Mouse (Mus musculus) forebrain, embryonic 11.5 days (tissue): ENCODE measurements at regions not wholly inside any gene's neighbourhood (a gene's known extent, or its start where the extent isn't known, plus 50 kb on each side); places are given as distances from the start of the nearest gene placed in this dataset.

Source experiments
- ATAC-seq: fragments of 200-750 bp; cut with Nextera tagmentation; replicated peaks from 2 replicates; pipeline ENCODE4 v1.8.0; 2017; ENCODE audit warnings: moderate TSS enrichment; ENCODE audit not compliant: low FRiP score
- DNase-seq: peaks from one replicate; pipeline ENCODE4 v3.0.0-alpha.2; 2017; ENCODE audit warnings: low spot score
- H3K27ac ChIP-seq: fragments of 300-500 bp; sonication (generic); 2 replicates; pipeline ENCODE4 v1.5.1; 2014; ENCODE audit warnings: low read depth, low read length
- H3K27me3 ChIP-seq: fragments of 300-500 bp; sonication (generic); 2 replicates; pipeline ENCODE4 v1.6.1; 2014; ENCODE audit warnings: mild to moderate bottlenecking, low read length, mixed read lengths; ENCODE audit not compliant: control insufficient read depth, insufficient read depth
- H3K36me3 ChIP-seq: fragments of 300-500 bp; sonication (generic); 2 replicates; pipeline ENCODE4 v1.6.1; 2014; ENCODE audit warnings: mild to moderate bottlenecking, low read length, moderate library complexity, mixed read lengths; ENCODE audit not compliant: control insufficient read depth, insufficient read depth
- H3K4me1 ChIP-seq: fragments of 300-500 bp; sonication (generic); replicated peaks from 2 replicates; pipeline ENCODE4 v1.6.1; 2014; ENCODE audit warnings: low read length, mixed read lengths; ENCODE audit not compliant: control insufficient read depth, insufficient read depth
- H3K4me2 ChIP-seq: fragments of 300-500 bp; sonication (generic); 2 replicates; pipeline ENCODE4 v1.6.1; 2014; ENCODE audit warnings: low read depth, mild to moderate bottlenecking, low read length, moderate library complexity, mixed read lengths; ENCODE audit not compliant: severe bottlenecking
- H3K4me3 ChIP-seq: fragments of 300-500 bp; sonication (generic); 2 replicates; pipeline ENCODE4 v1.5.1; 2014; ENCODE audit warnings: low read depth, low read length
- H3K9ac ChIP-seq: fragments of 300-500 bp; sonication (generic); 2 replicates; pipeline ENCODE4 v1.6.1; 2014; ENCODE audit warnings: low read length
- H3K9me3 ChIP-seq: fragments of 300-500 bp; sonication (generic); 2 replicates; pipeline ENCODE4 v1.6.1; 2016; ENCODE audit warnings: low read length, mixed read lengths; ENCODE audit not compliant: control insufficient read depth
- WGBS: fragments of 180-500 bp; shearing (Covaris S2); extraction: QIAGEN DNeasy Blood & Tissue Kit; methylation state at CpG from one replicate; pipeline ENCODE4 v1.1.7; 2014; 5-methylcytosine and 5-hydroxymethylcytosine counted together

GRCm38 (mm10) chr14:105630444-105630843 is 266.2 kb downstream of the Spry2 start:
- Histone ChIP-seq H3K27ac (no peak overlapping the region), H3K4me3 (no peak overlapping the region), H3K4me2 (no peak overlapping the region), H3K27me3 (no peaks in the 10 kb centered on the region), H3K4me1 (peaks cover 2% of the 10 kb centered on the region; the same call in 1 of the 2 replicates), H3K9me3 (no peaks in the 10 kb centered on the region), H3K9ac (no peak overlapping the region), H3K36me3 (no peaks in the 10 kb centered on the region)
- no peak; the same call in 1 of the 2 replicates for ATAC-seq
- 80% methylated on average over 5 of the region's 5 CpGs for WGBS
- DNase-seq = no peak

GRCm38 (mm10) chr14:105628673-105629072 is 267.9 kb downstream of the Spry2 start:
- Histone ChIP-seq H3K4me2 (no peak overlapping the region), H3K27ac (no peak overlapping the region), H3K9me3 (no peaks in the 10 kb centered on the region), H3K4me3 (no peak overlapping the region), H3K9ac (no peak overlapping the region), H3K27me3 (no peaks in the 10 kb centered on the region), H3K4me1 (peaks cover 2% of the 10 kb centered on the region; the same call in 1 of the 2 replicates), H3K36me3 (no peaks in the 10 kb centered on the region)
- no peak for DNase-seq
- 67% methylated on average over 3 of the region's 3 CpGs for WGBS
- ATAC-seq = no peak

DNA sequence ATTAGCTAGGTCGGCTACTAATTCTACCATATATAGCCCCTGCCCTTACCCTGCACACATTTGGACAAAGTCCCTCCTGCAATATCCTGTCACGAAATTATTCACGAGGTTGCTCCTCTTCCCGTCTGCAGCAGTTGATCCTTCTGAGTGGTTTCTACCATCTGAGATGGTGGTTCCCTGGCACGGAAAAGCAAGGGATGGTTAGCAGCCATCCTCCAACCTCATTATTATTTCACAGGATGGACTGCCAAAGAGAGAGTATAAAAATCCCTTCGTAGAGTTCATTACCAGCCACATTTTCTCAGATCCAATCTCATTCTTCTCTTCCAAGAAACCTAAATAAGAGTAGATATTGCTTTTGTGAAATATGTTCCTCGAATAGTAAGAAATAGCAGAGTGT is 272.2 kb downstream of the Spry2 start:
- no peak overlapping the region for H3K4me3 ChIP-seq
- 88% methylated on average over 7 of the region's 7 CpGs for WGBS
- H3K9ac ChIP-seq = no peak overlapping the region
- no peaks in the 10 kb centered on the region for H3K9me3 ChIP-seq
- no peaks in the 10 kb centered on the region for H3K4me1 ChIP-seq
- H3K4me2 ChIP-seq = no peak overlapping the region
- no peak overlapping the region for H3K27ac ChIP-seq
- ATAC-seq (no peak), DNase-seq (no peak)
- no peaks in the 10 kb centered on the region for H3K36me3 ChIP-seq
- no peaks in the 10 kb centered on the region for H3K27me3 ChIP-seq

DNA sequence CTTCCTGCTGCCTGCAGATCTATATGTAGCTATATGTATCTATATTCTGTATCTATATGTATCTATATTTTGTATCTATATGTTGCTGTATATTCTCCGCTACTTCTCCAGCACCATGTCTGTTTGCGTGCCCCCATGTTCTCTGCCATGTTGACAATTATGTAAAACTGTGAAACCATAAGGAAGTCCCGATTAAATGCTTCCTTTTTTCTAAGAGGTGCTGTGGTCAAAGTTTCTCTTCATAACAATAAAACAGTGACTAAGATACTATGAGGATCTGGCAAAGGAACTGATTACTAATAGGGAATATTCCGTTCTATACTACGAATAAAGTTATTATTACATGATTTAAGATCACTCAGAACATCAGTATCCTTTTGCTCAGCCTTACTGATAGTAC is 274.5 kb downstream of the Spry2 start:
- DNase-seq = no peak
- 96% methylated on average over 5 of the region's 5 CpGs for WGBS
- H3K4me1 ChIP-seq = no peaks in the 10 kb centered on the region
- H3K36me3 ChIP-seq = no peaks in the 10 kb centered on the region
- no peak overlapping the region for H3K9ac ChIP-seq
- H3K27me3 ChIP-seq = no peaks in the 10 kb centered on the region
- no peak overlapping the region for H3K4me3 ChIP-seq
- no peak overlapping the region for H3K27ac ChIP-seq
- H3K9me3 ChIP-seq = no peaks in the 10 kb centered on the region
- ATAC-seq = no peak
- no peak overlapping the region for H3K4me2 ChIP-seq

DNA sequence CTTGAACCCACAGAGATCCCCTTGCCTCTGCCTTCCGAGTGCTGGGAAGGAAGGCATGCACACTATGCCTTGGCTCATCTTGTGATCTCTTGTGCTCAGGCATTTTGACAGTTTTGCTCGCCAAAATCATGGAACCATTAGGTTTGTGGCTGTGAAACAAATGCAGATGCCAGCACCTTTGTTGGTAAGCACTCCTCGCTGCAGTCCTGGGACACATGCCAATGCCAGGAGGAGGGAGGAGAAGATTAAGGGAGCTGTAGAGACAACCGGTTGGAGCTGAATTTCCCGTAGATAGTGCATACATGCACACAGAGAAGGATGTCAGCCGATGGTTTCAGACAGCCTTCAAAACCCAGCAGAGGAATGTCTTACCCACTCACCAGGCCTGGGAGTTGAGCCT is 275.5 kb downstream of the Spry2 start:
- H3K27ac ChIP-seq = no peak overlapping the region
- H3K27me3 ChIP-seq = no peaks in the 10 kb centered on the region
- H3K4me1 ChIP-seq = no peaks in the 10 kb centered on the region
- ATAC-seq = no peak
- no peaks in the 10 kb centered on the region for H3K36me3 ChIP-seq
- no peak overlapping the region for H3K4me2 ChIP-seq
- WGBS = 85% methylated on average over 6 of the region's 6 CpGs
- DNase-seq = no peak
- no peak overlapping the region for H3K9ac ChIP-seq
- H3K9me3 ChIP-seq = no peaks in the 10 kb centered on the region
- H3K4me3 ChIP-seq = no peak overlapping the region

GRCm38 (mm10) chr14:105619449-105619848 is 277.2 kb downstream of the Spry2 start:
- Histone ChIP-seq H3K4me3 (no peak overlapping the region), H3K36me3 (no peaks in the 10 kb centered on the region), H3K27me3 (no peaks in the 10 kb centered on the region), H3K9ac (no peak overlapping the region), H3K4me2 (no peak overlapping the region), H3K4me1 (no peaks in the 10 kb centered on the region), H3K9me3 (no peaks in the 10 kb centered on the region), H3K27ac (no peak overlapping the region)
- 92% methylated on average over 8 of the region's 8 CpGs for WGBS
- ATAC-seq (no peak), DNase-seq (no peak)

DNA sequence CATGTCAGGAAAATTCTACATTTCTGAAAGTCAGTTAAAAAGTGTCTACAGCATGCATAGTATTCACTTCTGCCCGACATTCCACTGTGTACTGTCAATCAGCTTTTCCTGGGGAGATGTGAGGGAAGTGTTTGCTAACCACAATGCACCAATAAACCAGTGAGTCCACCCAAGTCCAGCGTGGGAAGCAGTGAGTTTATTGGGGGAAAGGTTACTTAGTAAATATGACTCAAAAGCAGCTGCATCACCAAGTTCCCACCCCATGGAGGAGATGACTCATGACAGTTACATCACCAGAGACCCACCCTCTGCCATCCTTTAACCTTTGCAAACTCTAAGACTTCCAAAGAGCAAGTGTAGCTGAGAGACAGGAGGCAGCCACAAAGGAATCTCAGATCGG is 280.9 kb downstream of the Spry2 start:
- ATAC-seq (no peak), DNase-seq (no peak)
- no peak overlapping the region for H3K4me3 ChIP-seq
- no peaks in the 10 kb centered on the region for H3K4me1 ChIP-seq
- H3K27me3 ChIP-seq = no peaks in the 10 kb centered on the region
- no peak overlapping the region for H3K27ac ChIP-seq
- no peaks in the 10 kb centered on the region for H3K36me3 ChIP-seq
- H3K9ac ChIP-seq = no peak overlapping the region
- no peak overlapping the region for H3K4me2 ChIP-seq
- no peaks in the 10 kb centered on the region for H3K9me3 ChIP-seq
- WGBS = 88% methylated on average over 3 of the region's 3 CpGs

GRCm38 (mm10) chr14:105612794-105613193 is 283.8 kb downstream of the Spry2 start:
- no peak for ATAC-seq
- Histone ChIP-seq H3K4me2 (no peak overlapping the region), H3K27me3 (no peaks in the 10 kb centered on the region), H3K4me1 (no peaks in the 10 kb centered on the region), H3K9ac (no peak overlapping the region), H3K4me3 (no peak overlapping the region), H3K36me3 (no peaks in the 10 kb centered on the region), H3K27ac (no peak overlapping the region), H3K9me3 (no peaks in the 10 kb centered on the region)
- 89% methylated on average over 3 of the region's 3 CpGs for WGBS
- no peak for DNase-seq

DNA sequence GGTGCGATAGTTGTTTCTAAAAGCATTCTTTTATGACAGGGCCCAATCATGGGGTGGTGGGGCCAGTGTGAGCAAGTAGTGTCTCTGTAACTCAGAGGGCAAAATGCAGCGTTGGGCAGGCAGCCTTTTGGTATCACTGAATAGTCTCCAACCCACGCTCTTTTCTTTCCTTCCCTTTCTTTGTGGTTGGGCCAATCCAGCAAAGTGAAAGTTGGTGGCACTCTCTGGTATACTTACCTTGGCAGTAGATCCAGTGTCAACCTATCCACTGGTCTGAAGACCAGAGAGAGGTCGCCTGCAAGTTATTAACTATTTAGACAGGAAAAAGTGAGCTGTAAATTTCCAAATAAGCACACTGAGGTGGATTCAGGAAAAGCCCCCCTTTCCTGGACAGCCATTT is 287.8 kb downstream of the Spry2 start:
- Histone ChIP-seq H3K27ac (no peak overlapping the region), H3K4me2 (no peak overlapping the region), H3K9ac (no peak overlapping the region), H3K27me3 (no peaks in the 10 kb centered on the region), H3K36me3 (no peaks in the 10 kb centered on the region), H3K4me1 (no peaks in the 10 kb centered on the region), H3K4me3 (no peak overlapping the region), H3K9me3 (no peaks in the 10 kb centered on the region)
- 89% methylated on average over 4 of the region's 4 CpGs for WGBS
- ATAC-seq = no peak
- no peak for DNase-seq
